Mouse (Mus musculus) heart, postnatal 36 days (tissue): ENCODE measurements around the gene Faxc. TPM values are rescaled to one million over a fixed set of nuclear protein-coding genes. Genes with fewer than 3 reads are reported as not detected.

Experiments used
- DNase-seq, 2 experiments: peaks; one replicate each; pipeline ENCODE4 v3.0.0; 2021 to 2022
- intact Hi-C: fragments of 180-260 bp; cut with DNase I; formaldehyde crosslinking; loops from one replicate; pipeline ENCODE4 v1.15.1; 2025
- total RNA-seq, 2 experiments: library from RNA; stranded (reverse); gene quantifications; 2 replicates each; pipeline ENCODE4 v1.2.3; 2021

Gene Faxc
- total RNA-seq = under 1 TPM; 0.73 to 1.00 TPM

GRCm38 (mm10) chr4:21930971-21931771, at the start of gene Faxc:
TSS of gene Faxc (plus strand) at chr4:21931329.
- intact Hi-C loops = no loop called here
- peak; percentile 13 to 42 for DNase-seq

DNA sequence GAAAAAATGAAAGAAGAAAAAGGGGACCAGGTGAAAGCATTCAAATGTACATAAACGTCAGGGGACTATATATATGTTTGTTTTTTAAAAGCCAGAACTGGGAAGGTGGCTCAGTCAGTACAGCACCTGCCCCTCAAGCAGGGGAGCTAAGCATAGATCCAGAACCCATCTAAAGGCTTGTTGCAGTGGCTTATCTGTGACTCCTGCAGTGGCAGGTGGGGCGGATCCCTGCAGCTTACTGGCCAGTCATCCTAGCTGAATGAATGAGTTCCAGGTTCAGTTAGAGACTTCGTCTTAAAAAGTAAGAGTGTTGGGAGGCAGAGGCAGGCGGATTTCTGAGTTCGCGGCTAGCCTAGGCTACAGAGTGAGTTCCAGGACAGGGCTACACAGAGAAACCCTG, 48.3 kb upstream of the Faxc start:
- no peak for DNase-seq
- intact Hi-C loops = no loop called here

GRCm38 (mm10) chr4:21885831-21886230, 45.3 kb upstream of the Faxc start:
- intact Hi-C loops = no loop called here
- no peak for DNase-seq

GRCm38 (mm10) chr4:21931772-21932630, 872 bp downstream of the Faxc start:
- intact Hi-C loops = no loop called here
- DNase-seq = no peak

GRCm38 (mm10) chr4:21935378-21935777, 4.2 kb downstream of the Faxc start:
- DNase-seq = no peak

GRCm38 (mm10) chr4:21936424-21936823, 5.3 kb downstream of the Faxc start:
- DNase-seq = no peak
- intact Hi-C loops = no loop called here

More at GRCm38 (mm10) chr4:21935378-21935777, 4.2 kb downstream of the Faxc start:
- intact Hi-C loops = no loop called here

DNA sequence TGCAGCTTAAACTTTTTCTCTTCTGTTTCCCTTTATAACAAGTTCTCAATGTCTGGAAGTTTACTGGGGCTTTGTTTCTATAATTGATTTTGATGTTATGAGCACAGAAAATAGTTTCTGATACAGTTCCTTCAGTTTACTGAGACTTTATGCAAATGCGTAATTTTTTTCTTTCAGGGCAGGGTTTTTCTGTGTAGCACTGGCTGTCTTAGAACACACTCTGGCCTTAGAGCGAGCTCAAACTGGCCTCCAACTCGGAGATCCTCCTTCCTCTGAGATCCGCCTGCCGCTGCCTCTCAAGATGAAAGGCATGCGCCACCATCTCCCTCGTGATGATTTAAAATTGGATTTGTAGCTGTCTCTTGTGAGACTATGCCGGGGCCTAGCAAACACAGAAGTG, 6.8 kb downstream of the Faxc start:
- no peak for DNase-seq
- intact Hi-C loops = no loop called here

DNA sequence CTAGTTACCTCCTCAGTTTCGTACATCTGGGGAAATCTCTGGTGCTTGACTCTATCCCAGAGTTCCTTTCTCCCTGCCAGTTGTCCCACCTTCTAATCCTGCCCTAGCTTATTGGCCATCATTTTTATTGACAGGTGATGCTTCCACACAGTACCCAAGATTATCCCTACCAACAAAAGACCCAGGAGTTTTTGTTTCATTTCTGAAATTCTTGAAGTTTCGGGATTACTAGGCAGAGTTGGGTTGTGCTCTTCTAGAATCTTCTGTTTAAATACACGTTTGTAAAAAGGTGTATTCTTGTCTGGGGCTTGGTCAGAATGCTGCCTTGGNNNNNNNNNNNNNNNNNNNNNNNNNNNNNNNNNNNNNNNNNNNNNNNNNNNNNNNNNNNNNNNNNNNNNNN, 13.5 kb downstream of the Faxc start:
- intact Hi-C loops = no loop called here
- DNase-seq = no peak

GRCm38 (mm10) chr4:21951444-21951843, 20.3 kb downstream of the Faxc start:
- intact Hi-C loops = loop anchor here (1.0 kb wide), 1 partner anchor 104 kb away; the partner anchor contains the start of gene Pnisr

GRCm38 (mm10) chr4:21952255-21952654, 21.1 kb downstream of the Faxc start:
- no peak for DNase-seq
- intact Hi-C loops = no loop called here

More at GRCm38 (mm10) chr4:21951444-21951843, 20.3 kb downstream of the Faxc start:
- peak in 1 of 2 experiments; percentile 9 for DNase-seq

DNA sequence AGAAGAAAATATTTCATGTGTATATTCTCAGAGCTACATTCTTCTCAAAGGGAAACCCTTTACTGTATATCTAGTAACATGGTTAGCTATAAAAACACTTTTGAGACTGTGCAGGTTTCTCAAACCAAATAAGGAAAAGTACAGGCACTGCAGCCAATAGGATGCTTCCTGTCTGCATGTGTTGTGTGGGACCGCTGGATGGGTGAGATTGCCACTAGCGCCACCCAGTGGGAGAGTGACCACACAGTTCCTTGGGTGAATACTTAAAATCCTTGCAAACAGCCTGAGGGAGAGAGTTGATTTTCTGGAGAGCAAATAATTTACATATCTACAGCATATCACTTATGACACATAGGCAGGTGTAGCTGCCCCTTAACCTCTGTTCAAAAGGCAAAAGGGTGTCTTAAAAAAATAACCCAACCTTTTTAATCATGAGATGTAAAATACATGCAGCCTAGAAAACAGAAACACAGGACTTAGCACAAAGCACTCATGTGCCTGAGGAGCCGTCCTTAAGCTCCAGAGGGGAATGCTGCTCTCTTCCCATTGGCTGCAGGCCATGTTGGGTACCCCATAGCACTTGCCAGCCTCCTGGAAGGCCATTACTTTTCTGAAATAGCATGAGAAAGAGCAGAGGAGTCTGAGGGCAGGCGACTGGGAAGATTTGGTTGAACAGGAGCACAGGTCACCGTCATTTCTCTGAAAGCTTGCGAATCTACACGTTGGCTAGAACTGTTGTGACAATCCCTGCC, 26.6 kb downstream of the Faxc start:
- peak; percentile 6 to 10 for DNase-seq
- intact Hi-C loops = no loop called here

DNA sequence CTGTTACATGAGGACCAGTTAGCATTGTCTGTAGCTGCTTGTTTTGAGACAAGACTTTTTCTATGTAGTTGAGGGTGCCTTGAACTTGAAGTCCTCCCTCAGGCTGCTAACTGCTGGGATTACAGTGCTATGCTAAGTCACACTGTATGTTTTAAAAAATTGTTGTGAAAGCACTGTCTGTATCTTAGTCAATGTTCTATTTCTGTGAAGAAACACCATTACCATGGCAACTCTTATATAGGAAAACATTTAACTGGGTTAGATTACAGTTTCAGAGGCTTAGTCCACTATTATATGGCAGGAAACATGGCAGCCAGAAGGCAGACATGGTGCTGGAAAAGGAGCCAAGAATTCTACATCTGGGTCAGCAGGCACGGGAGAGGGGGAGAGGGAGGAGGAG, 40.8 kb downstream of the Faxc start:
- intact Hi-C loops = no loop called here
- no peak for DNase-seq

DNA sequence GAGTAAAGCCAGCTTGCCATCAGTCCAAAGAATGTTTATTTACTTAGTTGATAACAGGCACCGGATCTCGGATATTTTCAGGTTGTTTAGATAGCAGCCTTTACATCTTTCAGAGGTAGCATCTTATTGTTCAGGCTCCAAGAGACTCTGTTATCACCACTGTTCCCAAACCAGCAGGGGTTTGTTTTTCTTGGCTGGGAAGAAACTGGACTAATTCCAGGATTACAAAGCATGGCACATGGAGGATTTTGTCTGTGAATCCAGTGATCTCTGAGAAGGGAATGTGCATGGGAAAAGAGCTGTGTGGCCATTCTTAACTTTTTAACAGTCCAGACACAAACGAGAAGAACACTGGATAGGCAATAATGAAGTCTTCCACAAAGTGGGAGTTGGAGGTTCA, 43.0 kb downstream of the Faxc start:
- no peak for DNase-seq
- intact Hi-C loops = no loop called here

- no peak for DNase-seq
- intact Hi-C loops = no loop called here
These were observed 49.3 kb downstream of the Faxc start for GRCm38 (mm10) chr4:21980471-21980870.

DNA sequence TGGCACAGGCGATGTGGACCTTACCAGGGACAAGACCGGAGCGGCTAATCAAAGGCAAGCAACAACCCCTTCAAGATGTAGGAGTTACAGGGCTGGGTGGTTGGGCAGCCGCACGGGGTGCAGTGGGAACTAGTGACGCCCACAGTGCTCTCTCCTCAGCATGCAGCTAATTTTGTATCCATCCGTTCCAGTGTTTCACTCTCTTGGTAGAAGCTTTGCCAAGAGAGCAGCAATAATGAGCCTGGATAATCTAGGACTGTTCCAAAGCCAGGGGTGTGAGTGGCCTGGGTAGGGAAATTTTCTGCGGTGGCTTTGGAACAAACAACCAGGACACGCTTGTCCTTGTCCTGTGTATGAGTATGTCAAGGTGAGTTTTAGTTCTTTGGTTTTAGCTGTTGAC, 51.3 kb downstream of the Faxc start:
- intact Hi-C loops = no loop called here
- no peak for DNase-seq

GRCm38 (mm10) chr4:21986857-21987256, 55.7 kb downstream of the Faxc start:
- intact Hi-C loops = no loop called here
- no peak for DNase-seq

DNA sequence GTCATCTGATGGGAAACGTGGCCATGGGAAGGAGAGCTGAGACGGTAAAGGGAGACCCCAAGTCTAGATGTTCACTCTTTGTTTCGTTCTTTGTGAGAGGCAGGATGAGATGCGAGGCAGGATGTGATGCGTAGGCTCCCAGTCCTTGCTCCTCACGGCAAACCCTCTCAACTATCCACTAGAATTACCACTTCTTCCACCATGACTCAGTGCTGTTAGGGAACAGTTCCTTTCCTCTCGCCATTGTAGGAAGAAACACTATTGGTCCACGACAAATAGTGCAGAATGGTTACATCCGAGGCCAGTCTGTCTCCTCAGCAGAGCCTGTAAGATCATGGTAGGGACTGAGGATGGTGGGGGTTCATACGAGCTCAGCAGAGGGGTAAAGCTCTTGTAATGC, 56.3 kb downstream of the Faxc start:
- intact Hi-C loops = no loop called here
- DNase-seq = no peak

DNA sequence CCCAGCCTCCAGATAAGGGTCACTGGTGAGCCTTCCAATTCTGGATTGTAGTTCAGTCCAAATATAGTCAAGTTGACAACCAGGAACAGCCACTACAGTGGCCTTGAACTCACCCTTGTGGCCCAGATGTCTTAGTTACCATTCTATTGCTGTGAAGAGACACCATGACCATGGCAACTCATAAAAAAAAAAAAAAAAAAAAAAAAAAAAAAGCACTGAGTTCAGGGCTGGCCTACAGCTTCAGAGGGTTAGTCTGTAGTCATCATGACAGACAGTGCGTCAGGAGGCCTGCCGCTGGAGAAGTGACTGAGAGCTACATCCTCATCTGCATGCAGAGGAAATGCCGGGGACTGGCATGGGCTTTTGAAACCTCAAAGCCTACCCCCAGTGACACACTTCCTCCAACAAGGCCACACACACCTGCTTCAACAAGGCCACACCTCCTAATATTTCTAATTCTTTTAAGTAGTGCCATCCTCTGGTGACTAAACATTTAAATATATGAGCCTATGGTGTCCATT, 58.5 kb downstream of the Faxc start:
- intact Hi-C loops = loop anchor here (2.0 kb wide), 1 partner anchor 143 kb away; the partner anchor contains the start of gene Pnisr
- DNase-seq = no peak

DNA sequence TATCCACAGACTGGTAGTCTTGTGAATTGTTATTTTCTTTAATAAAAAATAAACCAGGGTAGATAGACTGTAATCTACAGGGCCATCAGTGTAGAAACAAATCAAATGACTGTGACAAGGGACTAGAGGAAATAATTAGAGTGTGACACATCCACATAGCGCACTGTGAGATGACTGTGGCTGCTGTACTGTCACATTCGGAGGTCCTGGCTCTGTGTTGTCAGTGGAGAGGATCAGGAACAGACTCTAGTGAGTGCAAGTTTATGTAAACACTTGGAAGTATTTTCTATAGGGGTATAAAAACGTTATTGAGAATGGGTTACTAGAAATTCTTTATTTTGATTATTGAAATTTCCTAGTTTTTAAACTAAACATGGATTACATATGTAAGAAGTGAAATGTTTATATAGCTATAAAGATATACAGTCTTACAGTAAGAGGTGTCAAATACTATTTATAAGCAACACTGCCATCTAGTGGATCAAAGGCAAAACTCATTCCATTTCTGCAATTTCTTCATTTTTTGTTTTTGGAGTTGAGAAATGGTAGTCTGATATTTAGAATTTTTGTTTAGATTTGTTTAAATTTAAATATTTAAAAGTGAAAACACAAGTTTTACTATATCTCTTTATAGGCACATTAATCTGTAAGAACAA, 59.6 kb downstream of the Faxc start:
- intact Hi-C loops = loop anchor here (2.0 kb wide), 1 partner anchor 144 kb away; the partner anchor contains the start of gene Pnisr
- no peak for DNase-seq
